Comparison of ENCODE assay signal across 25 mouse cellular contexts in genomic region chr5:110540947-110541346, GRCm38 (mm10). TPM values are rescaled to one million over a fixed set of nuclear protein-coding genes. Genes with fewer than 3 reads are reported as not detected.
DNase-seq lines count a peak whose midpoint lies in the region; ATAC-seq lines count a peak whose summit lies in the region.
"Had no signal": no experiment of that assay in that cellular context is flagged by ENCODE, and none has a peak within 500 bp of the region (broad histone marks: within the 10 kb centered on the region; RNA-seq: fewer than 3 reads in every experiment).

No protein-coding gene starts in this region.

- no peak overlapping the region for H3K4me2 ChIP-seq in forebrain, embryonic 14.5 days (ENCODE audit: low read length)
- H3K4me2 ChIP-seq: embryonic facial prominence, embryonic 12.5 days; forebrain, embryonic 13.5 days; heart, embryonic 15.5 days; hindbrain, embryonic 14.5 days; limb, embryonic 12.5 days; liver, embryonic 11.5 days had no signal

- no peak for ATAC-seq in forebrain, embryonic 14.5 days
- ATAC-seq: forebrain, embryonic 13.5 days; liver, postnatal 0 days; lung, postnatal 0 days had no signal

- no peaks in the 10 kb centered on the region for H3K9me3 ChIP-seq in forebrain, embryonic 14.5 days (replicated peaks; ENCODE audit: control insufficient read depth, low read length)
- H3K9me3 ChIP-seq: embryonic facial prominence, embryonic 12.5 days; forebrain, embryonic 13.5 days; heart, embryonic 15.5 days; limb, embryonic 12.5 days; midbrain, embryonic 10.5 days had no signal

- peak; percentile 26 to 48 for DNase-seq in cerebellum, postnatal 10 days
- DNase-seq in cerebellum, postnatal 4 days (ENCODE audit: low spot score in 2 of 2) = no peak
- DNase-seq in 3134 (ENCODE audit: extremely low read depth, insufficient read length, low spot score) (peak; percentile 61), 3T3-L1 (ENCODE audit: low read depth, low spot score) (peak; percentile 99)
- DNase-seq in adrenal gland, postnatal 10 days = peak; percentile 35
- DNase-seq in forebrain, embryonic 14.5 days (ENCODE audit: low spot score) = no peak
- DNase-seq in ovary, postnatal 10 days (ENCODE audit: low spot score) = no peak
- DNase-seq in right cerebral cortex, adult 18-20 months = no peak
- DNase-seq: heart, postnatal 36 days; kidney, adult 2 months; liver, postnatal 0 days; retina, postnatal 1 day; right cerebral cortex, postnatal 4 days; thymus, postnatal 25 days had no signal

- H3K36me3 ChIP-seq in forebrain, embryonic 14.5 days (ENCODE audit: control insufficient read depth, insufficient read depth, low read length) = no peaks in the 10 kb centered on the region
- H3K36me3 ChIP-seq: embryonic facial prominence, embryonic 12.5 days; heart, embryonic 15.5 days; limb, embryonic 12.5 days; midbrain, embryonic 10.5 days had no signal

- H3K9ac ChIP-seq in forebrain, embryonic 14.5 days (ENCODE audit: low read length) = no peak overlapping the region
- H3K9ac ChIP-seq: embryonic facial prominence, embryonic 12.5 days; forebrain, embryonic 13.5 days; heart, embryonic 15.5 days; hindbrain, embryonic 14.5 days; limb, embryonic 12.5 days; liver, postnatal 0 days had no signal

- no peak overlapping the region for H3K4me3 ChIP-seq in forebrain, embryonic 14.5 days (ENCODE audit: low read depth, low read length)
- H3K4me3 ChIP-seq: embryonic facial prominence, embryonic 12.5 days; erythroblast, embryonic 14.5 days; forebrain, embryonic 13.5 days; heart, embryonic 15.5 days; limb, embryonic 12.5 days; midbrain, embryonic 10.5 days had no signal

- no peaks in the 10 kb centered on the region for H3K4me1 ChIP-seq in forebrain, embryonic 14.5 days (ENCODE audit: control insufficient read depth, insufficient read depth, low read length)
- H3K4me1 ChIP-seq: embryonic facial prominence, embryonic 12.5 days; limb, embryonic 12.5 days had no signal

- 68% methylated on average over 2 of the region's 2 CpGs for WGBS in forebrain, embryonic 14.5 days

- no peak overlapping the region for H3K27ac ChIP-seq in forebrain, embryonic 14.5 days (ENCODE audit: low read depth, low read length)
- H3K27ac ChIP-seq: embryonic facial prominence, embryonic 12.5 days; forebrain, embryonic 13.5 days; heart, embryonic 15.5 days; hindbrain, embryonic 14.5 days; kidney, postnatal 0 days; limb, embryonic 12.5 days; midbrain, embryonic 10.5 days had no signal

- H3K27me3 ChIP-seq in forebrain, embryonic 14.5 days (replicated peaks; ENCODE audit: control insufficient read depth, insufficient read depth, low read length) = peaks cover 31% of the 10 kb centered on the region

RNA-seq across cellular contexts. Expression of gene Galnt9, which starts 3.2 kb away (rescaled TPM):
- under 1 TPM; 0.27 to 0.30 TPM for total RNA-seq in adrenal gland, postnatal 10 days (2021)
- 12.1 and 13.3 TPM in 2 replicates for polyA plus RNA-seq in forebrain, embryonic 14.5 days (2014; fragmentation: Nextera tagmentation; extraction: Ambion mirVana)
- total RNA-seq: gastrocnemius, adult 8-10 months; heart, postnatal 36 days had no signal

Comparison
In these comparisons a context has a peak if more than half of its experiments do, and no peak if none do; other contexts are left out.
1. DNase-seq: peak in cerebellum, postnatal 10 days (2 of 2), 3134 (single experiment), 3T3-L1 (single experiment) and adrenal gland, postnatal 10 days (single experiment); none in cerebellum, postnatal 4 days (0 of 2), forebrain, embryonic 14.5 days (single experiment), ovary, postnatal 10 days (single experiment) and right cerebral cortex, adult 18-20 months (single experiment).